Mouse (Mus musculus): ENCODE results near the gene Kcnk6. TPM values are rescaled to one million over a fixed set of nuclear protein-coding genes. Genes with fewer than 3 reads are reported as not detected.

Kcnk6 gene
- polyA plus RNA-seq, 1 experiment from 2014 or later: 3.0 TPM

DNA sequence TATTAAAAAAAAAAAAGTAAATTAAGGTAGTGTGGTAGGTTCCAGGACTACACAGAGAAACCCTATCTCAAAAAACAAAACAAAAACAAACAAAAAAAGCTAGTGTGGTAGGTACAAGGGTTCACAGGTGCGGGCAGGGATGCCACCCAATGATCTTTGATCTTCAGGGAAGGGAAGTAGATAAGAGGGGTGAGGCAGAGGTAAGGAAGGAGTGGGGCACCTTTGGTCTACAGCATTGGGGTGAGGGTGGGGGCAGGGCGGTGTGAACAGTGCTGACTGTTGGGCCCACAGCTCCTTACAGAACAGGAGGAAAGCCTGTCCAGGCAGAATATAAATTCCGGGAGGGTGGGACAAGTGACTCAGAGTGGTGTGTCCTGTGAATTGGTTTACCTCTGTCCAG is 18.9 kb upstream of the Kcnk6 start:
- ATAC-seq (ENCODE audit: low FRiP score, low TSS enrichment): peak; percentile 80
- no peaks in the 10 kb centered on the region for H3K36me3 ChIP-seq (ENCODE audit: control insufficient read depth, insufficient read depth, low read length)
- TF ChIP-seq EP300 (optimal IDR thresholded peaks at IDR 0.05) (no peak), CTCF (IDR thresholded peaks at IDR 0.05; ENCODE audit: low read depth) (no peak)
- no peak overlapping the region for H3K9ac ChIP-seq (ENCODE audit: low read length)
- H3K4me2 ChIP-seq (replicated peaks; ENCODE audit: low read depth): no peak overlapping the region
- peak; percentile 89 for DNase-seq (ENCODE audit: low spot score)
- no peak overlapping the region for H3K4me3 ChIP-seq (ENCODE audit: low read depth, low read length)
- H3K27ac ChIP-seq (replicated peaks): peak overlapping the region; percentile 79
- no peaks in the 10 kb centered on the region for H3K27me3 ChIP-seq (ENCODE audit: control insufficient read depth, insufficient read depth, low read length)
- H3K4me1 ChIP-seq (replicated peaks; ENCODE audit: control insufficient read depth, insufficient read depth): no peaks in the 10 kb centered on the region
- H3K9me3 ChIP-seq (ENCODE audit: control insufficient read depth, low read length): no peaks in the 10 kb centered on the region
- WGBS: 47% methylated on average over 3 of the region's 3 CpGs

DNA sequence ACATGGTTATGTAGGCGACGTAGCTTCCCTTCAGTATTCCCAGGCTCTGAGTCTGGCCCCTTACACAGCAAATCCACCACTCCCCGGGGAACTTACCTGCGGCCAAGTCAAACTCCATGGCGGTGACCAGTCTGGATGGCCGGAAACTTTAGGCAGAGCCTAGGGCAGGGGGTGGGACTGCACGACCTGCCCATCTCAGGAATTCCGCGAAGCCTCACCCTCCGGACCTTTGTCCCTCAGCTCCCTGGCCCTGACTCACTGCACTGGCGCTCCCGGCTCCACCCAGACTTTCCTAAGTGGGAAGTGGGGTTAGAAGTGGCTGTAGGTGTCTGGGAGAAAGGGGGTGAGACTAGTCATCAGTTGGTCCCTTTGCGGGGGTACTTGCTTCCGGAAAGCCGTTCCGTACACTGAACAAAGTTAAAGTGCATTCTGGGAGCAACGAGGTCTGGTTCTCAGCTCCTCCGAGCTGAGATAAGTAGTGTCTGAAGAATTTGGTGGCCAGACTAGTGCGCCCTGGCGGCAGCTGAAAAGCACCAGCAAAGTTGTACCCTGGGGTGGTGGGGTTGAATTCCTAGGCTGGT is 16.0 kb upstream of the Kcnk6 start, which contains the start of gene 2200002D01Rik:
TSS of gene 2200002D01Rik (minus strand) at position 206 of the 581 bp plus-strand sequence.
- Histone ChIP-seq H3K9me3 (ENCODE audit: control insufficient read depth, low read length) (no peaks in the 10 kb centered on the region), H3K4me1 (replicated peaks; ENCODE audit: control insufficient read depth, insufficient read depth) (no peaks in the 10 kb centered on the region), H3K27me3 (ENCODE audit: control insufficient read depth, insufficient read depth, low read length) (no peaks in the 10 kb centered on the region), H3K4me3 (ENCODE audit: low read depth, low read length) (peak within 1 kb of the TSS; percentile 48), H3K4me2 (replicated peaks; ENCODE audit: low read depth) (peak within 1 kb of the TSS; percentile 46), H3K9ac (ENCODE audit: low read length) (peak within 1 kb of the TSS; percentile 70), H3K36me3 (ENCODE audit: control insufficient read depth, insufficient read depth, low read length) (0 out of 2 replicates have a peak, but pooled peaks cover 2% of the 10 kb centered on the region), H3K27ac (replicated peaks) (peak within 1 kb of the TSS; percentile 90)
- ATAC-seq (ENCODE audit: low FRiP score, low TSS enrichment) (peak; percentile 85), DNase-seq (ENCODE audit: low spot score) (peak; percentile 91)
- WGBS: 30% methylated on average over 20 of the region's 20 CpGs
- TF ChIP-seq EP300 (optimal IDR thresholded peaks at IDR 0.05) (no peak), CTCF (IDR thresholded peaks at IDR 0.05; ENCODE audit: low read depth) (peak; percentile 47; the same call in 1 of the 2 replicates)

DNA sequence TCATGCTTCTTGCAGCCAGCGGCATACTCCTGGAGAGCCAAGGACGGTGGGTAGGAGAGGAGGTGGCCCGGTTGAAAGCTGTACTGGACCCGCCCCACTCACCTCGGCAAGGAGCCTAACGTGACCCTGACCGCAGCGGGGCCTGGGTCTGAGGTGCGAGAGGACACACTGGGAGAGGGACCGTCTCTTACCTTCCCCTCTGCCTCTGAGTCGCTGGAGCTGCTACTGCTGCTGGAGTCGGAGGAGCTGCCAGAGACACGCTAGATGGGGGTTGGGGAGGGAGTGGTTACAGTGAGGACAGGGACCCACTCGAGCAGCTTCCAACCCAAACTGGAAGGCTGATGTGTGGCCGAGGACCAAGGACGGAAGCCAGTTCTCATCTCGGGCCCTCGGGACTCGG is 15.4 kb upstream of the Kcnk6 start:
- DNase-seq (ENCODE audit: low spot score) (peak; percentile 47), ATAC-seq (ENCODE audit: low FRiP score, low TSS enrichment) (0 out of 2 replicates have a peak, but pooled peaks have one; percentile 8)
- no peaks in the 10 kb centered on the region for H3K27me3 ChIP-seq (ENCODE audit: control insufficient read depth, insufficient read depth, low read length)
- H3K36me3 ChIP-seq (ENCODE audit: control insufficient read depth, insufficient read depth, low read length): 0 out of 2 replicates have a peak, but pooled peaks cover 2% of the 10 kb centered on the region
- peak overlapping the region; percentile 48 for H3K4me3 ChIP-seq (ENCODE audit: low read depth, low read length)
- no peaks in the 10 kb centered on the region for H3K4me1 ChIP-seq (replicated peaks; ENCODE audit: control insufficient read depth, insufficient read depth)
- WGBS: 26% methylated on average over 19 of the region's 19 CpGs
- H3K9me3 ChIP-seq (ENCODE audit: control insufficient read depth, low read length): no peaks in the 10 kb centered on the region
- TF ChIP-seq EP300 (optimal IDR thresholded peaks at IDR 0.05): no peak
- no peak for TF ChIP-seq CTCF (IDR thresholded peaks at IDR 0.05; ENCODE audit: low read depth)
- H3K4me2 ChIP-seq (replicated peaks; ENCODE audit: low read depth): peak overlapping the region; percentile 46
- H3K27ac ChIP-seq (replicated peaks): peak overlapping the region; percentile 90
- peak overlapping the region; percentile 70 for H3K9ac ChIP-seq (ENCODE audit: low read length)

DNA sequence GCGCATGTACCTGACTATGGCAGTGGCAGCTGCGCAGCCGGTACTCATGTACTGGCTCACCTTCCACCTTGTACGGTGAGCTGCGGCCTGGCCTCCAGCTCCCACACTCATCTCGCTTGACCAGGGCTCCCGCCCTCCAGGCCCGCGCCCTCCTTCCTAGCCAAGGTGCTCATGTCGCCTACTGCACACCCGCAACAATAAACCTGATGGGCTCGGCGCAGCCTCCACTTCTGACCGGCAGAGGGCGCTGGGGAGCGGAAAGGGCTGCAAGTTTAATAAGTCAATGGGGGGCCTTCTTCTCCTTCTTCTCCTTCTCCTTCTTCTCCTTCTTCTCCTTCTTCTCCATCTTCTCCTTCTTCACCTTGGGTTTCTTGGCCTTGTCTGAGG is 15.0 kb upstream of the Kcnk6 start:
- TF ChIP-seq EP300 (optimal IDR thresholded peaks at IDR 0.05) (no peak), CTCF (IDR thresholded peaks at IDR 0.05; ENCODE audit: low read depth) (peak; percentile 96)
- peak overlapping the region; percentile 90 for H3K27ac ChIP-seq (replicated peaks)

DNA sequence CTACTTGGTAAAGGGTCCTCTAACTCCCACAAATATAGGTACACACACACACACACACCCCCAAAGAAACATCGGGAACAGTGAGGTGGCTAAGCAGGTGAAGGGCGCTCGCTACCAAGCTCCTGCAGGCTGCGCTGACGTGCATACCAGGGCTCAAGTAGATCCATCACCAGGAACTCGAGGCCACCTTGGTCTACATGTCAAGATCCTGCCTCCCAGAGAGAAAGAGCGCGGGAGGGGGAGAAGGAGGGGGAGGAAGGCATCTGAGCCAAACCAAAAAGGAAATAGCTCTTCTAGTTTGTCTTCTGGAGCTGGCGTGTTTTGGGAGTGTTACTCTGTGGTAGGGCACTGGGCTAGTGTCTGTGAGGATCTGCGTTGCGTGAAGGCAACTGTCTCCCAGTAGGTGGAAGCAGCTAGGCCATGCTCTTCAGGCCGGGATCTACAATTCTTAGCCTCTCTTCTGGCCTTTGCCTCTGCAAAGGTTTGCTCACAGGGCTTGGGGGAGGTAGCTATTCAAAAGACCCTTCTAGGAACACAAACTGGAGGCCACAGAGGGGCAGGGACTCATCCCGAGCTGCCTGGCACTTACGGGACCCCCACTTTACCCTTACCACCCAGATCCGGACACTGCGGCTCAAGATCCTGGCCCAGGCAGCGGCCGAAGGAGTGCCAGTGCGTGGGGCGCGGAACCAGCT is 14.5 kb upstream of the Kcnk6 start:
- H3K4me1 ChIP-seq (replicated peaks; ENCODE audit: control insufficient read depth, insufficient read depth): no peaks in the 10 kb centered on the region
- DNase-seq (ENCODE audit: low spot score) (no peak), ATAC-seq (ENCODE audit: low FRiP score, low TSS enrichment) (no peak)
- H3K36me3 ChIP-seq (ENCODE audit: control insufficient read depth, insufficient read depth, low read length): 0 out of 2 replicates have a peak, but pooled peaks cover 2% of the 10 kb centered on the region
- H3K27me3 ChIP-seq (ENCODE audit: control insufficient read depth, insufficient read depth, low read length): no peaks in the 10 kb centered on the region
- H3K4me3 ChIP-seq (ENCODE audit: low read depth, low read length): peak overlapping the region; percentile 48
- no peaks in the 10 kb centered on the region for H3K9me3 ChIP-seq (ENCODE audit: control insufficient read depth, low read length)
- no peak for TF ChIP-seq EP300 (optimal IDR thresholded peaks at IDR 0.05)
- no peak for TF ChIP-seq CTCF (IDR thresholded peaks at IDR 0.05; ENCODE audit: low read depth)
- H3K27ac ChIP-seq (replicated peaks): peak overlapping the region; percentile 35; the same call in 1 of the 2 replicates
- 0 out of 2 replicates have a peak overlapping the region, but pooled peaks have one; percentile 38 for H3K9ac ChIP-seq (ENCODE audit: low read length)
- WGBS: 76% methylated on average over 21 of the region's 21 CpGs
- H3K4me2 ChIP-seq (replicated peaks; ENCODE audit: low read depth): peak overlapping the region; percentile 46

More for the DNA sequence above, 15.0 kb upstream of the Kcnk6 start:
- Histone ChIP-seq H3K4me3 (ENCODE audit: low read depth, low read length) (peak overlapping the region; percentile 48), H3K36me3 (ENCODE audit: control insufficient read depth, insufficient read depth, low read length) (0 out of 2 replicates have a peak, but pooled peaks cover 2% of the 10 kb centered on the region), H3K9ac (ENCODE audit: low read length) (peak overlapping the region; percentile 70), H3K4me2 (replicated peaks; ENCODE audit: low read depth) (peak overlapping the region; percentile 46), H3K9me3 (ENCODE audit: control insufficient read depth, low read length) (no peaks in the 10 kb centered on the region), H3K27me3 (ENCODE audit: control insufficient read depth, insufficient read depth, low read length) (no peaks in the 10 kb centered on the region), H3K4me1 (replicated peaks; ENCODE audit: control insufficient read depth, insufficient read depth) (no peaks in the 10 kb centered on the region)
- no peak; the same call in 1 of the 2 replicates for ATAC-seq (ENCODE audit: low FRiP score, low TSS enrichment)
- 31% methylated on average over 16 of the region's 16 CpGs for WGBS
- DNase-seq (ENCODE audit: low spot score): peak; percentile 91
